Mouse (Mus musculus) adrenal gland, adult 18-20 months (tissue): ENCODE results near the gene Ncoa7. TPM values are rescaled to one million over a fixed set of nuclear protein-coding genes. Genes with fewer than 3 reads are reported as not detected.

Source experiments
- DNase-seq, 2 experiments: peaks; one replicate each; pipeline ENCODE4 v3.0.0; 2021 to 2022; ENCODE audit warnings: low spot score in 2 of 2
- total RNA-seq, 2 experiments: library from RNA; stranded (reverse); gene quantifications; 1 replicate in 1 of 2; 2 replicates in 1 of 2; pipeline ENCODE4 v1.2.3; 2021

Gene Ncoa7
- total RNA-seq, 2 experiments from 2014 or later = 29.2 to 30.2 TPM

- no peak for DNase-seq
Measured at GRCm38 (mm10) chr10:30608109-30608508, 195.0 kb downstream of the Ncoa7 start.

- peak; percentile 87 to 89 for DNase-seq
Measured at GRCm38 (mm10) chr10:30600542-30600966, 202.6 kb downstream of the Ncoa7 start, which contains the start of gene Trmt11. TSS of gene Trmt11 (minus strand) at chr10:30600749.

- DNase-seq = no peak
Measured at GRCm38 (mm10) chr10:30600094-30600534, 203.0 kb downstream of the Ncoa7 start.

GRCm38 (mm10) chr10:30587037-30587436 is 216.1 kb downstream of the Ncoa7 start:
- DNase-seq = no peak

GRCm38 (mm10) chr10:30585691-30586090 is 217.4 kb downstream of the Ncoa7 start:
- no peak for DNase-seq

Other genes with a start within 250 kb of the Ncoa7 start
- 1 to 10 TPM; 6.9 to 7.8 TPM for gene Trmt11, start 202.6 kb downstream of the Ncoa7 start, total RNA-seq
- 10 to 100 TPM; 48.5 to 50.9 TPM for gene Hint3, start 173.7 kb downstream of the Ncoa7 start, total RNA-seq
- 1 to 10 TPM; 1.1 to 2.2 TPM for gene Hey2, start 39.5 kb upstream of the Ncoa7 start, total RNA-seq